Mouse (Mus musculus): ENCODE measurements at regions not wholly inside any gene's neighbourhood (a gene's known extent, or its start where the extent isn't known, plus 50 kb on each side); places are given as distances from the start of the nearest gene placed in this dataset.

GRCm38 (mm10) chr17:83955058-83955697 is 107.4 kb upstream of the Haao start:
- ATAC-seq (replicated peaks; ENCODE audit: low FRiP score, poor library complexity, severe bottlenecking), result no peak

GRCm38 (mm10) chr17:83954291-83955057 is 106.7 kb upstream of the Haao start:
- ATAC-seq (replicated peaks; ENCODE audit: low FRiP score, poor library complexity, severe bottlenecking), result no peak

GRCm38 (mm10) chr17:83953656-83954055 is 105.9 kb upstream of the Haao start:
- no peak for ATAC-seq (replicated peaks; ENCODE audit: low FRiP score, poor library complexity, severe bottlenecking)

GRCm38 (mm10) chr17:83946718-83947117 is 99.0 kb upstream of the Haao start:
- ATAC-seq (replicated peaks; ENCODE audit: low FRiP score, poor library complexity, severe bottlenecking), result no peak

- no peak for ATAC-seq (replicated peaks; ENCODE audit: low FRiP score, poor library complexity, severe bottlenecking)
Observed at GRCm38 (mm10) chr17:83939344-83939743, 91.6 kb upstream of the Haao start.

GRCm38 (mm10) chr17:83938671-83939244 is 91.0 kb upstream of the Haao start:
- no peak for ATAC-seq (replicated peaks; ENCODE audit: low FRiP score, poor library complexity, severe bottlenecking)

- no peak for ATAC-seq (replicated peaks; ENCODE audit: low FRiP score, poor library complexity, severe bottlenecking)
Observed at GRCm38 (mm10) chr17:83937576-83937975, 89.8 kb upstream of the Haao start.

GRCm38 (mm10) chr17:83936677-83937076 is 88.9 kb upstream of the Haao start:
- no peak for ATAC-seq (replicated peaks; ENCODE audit: low FRiP score, poor library complexity, severe bottlenecking)

GRCm38 (mm10) chr17:83935969-83936368 is 88.2 kb upstream of the Haao start:
- no peak for ATAC-seq (replicated peaks; ENCODE audit: low FRiP score, poor library complexity, severe bottlenecking)

GRCm38 (mm10) chr17:83935232-83935631 is 87.5 kb upstream of the Haao start:
- no peak for ATAC-seq (replicated peaks; ENCODE audit: low FRiP score, poor library complexity, severe bottlenecking)

- no peak for ATAC-seq (replicated peaks; ENCODE audit: low FRiP score, poor library complexity, severe bottlenecking)
Observed at GRCm38 (mm10) chr17:83933743-83934142, 86.0 kb upstream of the Haao start.

- no peak for ATAC-seq (replicated peaks; ENCODE audit: low FRiP score, poor library complexity, severe bottlenecking)
Observed at GRCm38 (mm10) chr17:83930401-83930800, 82.6 kb upstream of the Haao start.

GRCm38 (mm10) chr17:83927749-83928387 is 80.1 kb upstream of the Haao start:
- ATAC-seq (replicated peaks; ENCODE audit: low FRiP score, poor library complexity, severe bottlenecking), result no peak

GRCm38 (mm10) chr17:83924259-83924922 is 76.6 kb upstream of the Haao start:
- no peak for ATAC-seq (replicated peaks; ENCODE audit: low FRiP score, poor library complexity, severe bottlenecking)

- ATAC-seq (replicated peaks; ENCODE audit: low FRiP score, poor library complexity, severe bottlenecking), result no peak
Observed at GRCm38 (mm10) chr17:83920894-83921293, 73.1 kb upstream of the Haao start.

GRCm38 (mm10) chr17:83920225-83920624 is 72.5 kb upstream of the Haao start:
- ATAC-seq (replicated peaks; ENCODE audit: low FRiP score, poor library complexity, severe bottlenecking), result no peak

- ATAC-seq (replicated peaks; ENCODE audit: low FRiP score, poor library complexity, severe bottlenecking), result no peak
Observed at GRCm38 (mm10) chr17:83918413-83919139, 70.8 kb upstream of the Haao start.

GRCm38 (mm10) chr17:83917781-83918180 is 70.0 kb upstream of the Haao start:
- no peak for ATAC-seq (replicated peaks; ENCODE audit: low FRiP score, poor library complexity, severe bottlenecking)

GRCm38 (mm10) chr17:83916684-83917166 is 69.0 kb upstream of the Haao start:
- no peak for ATAC-seq (replicated peaks; ENCODE audit: low FRiP score, poor library complexity, severe bottlenecking)

Measured in erythroid progenitor cell, adult 5-6 weeks (primary cell).